Mouse (Mus musculus) bone marrow macrophage, adult 2 months (primary cell): Measurements from ENCODE around the gene Lcn6. TPM values are rescaled to one million over a fixed set of nuclear protein-coding genes. Genes with fewer than 3 reads are reported as not detected.
"Not testable (repeated sequence)": the region's sequence is repeated elsewhere in the genome, so short reads cannot be mapped to it uniquely, and the experiment has no call there.

Experiments used
- H3K27ac ChIP-seq: 2 replicates; pipeline ENCODE4 v1.5.1; 2012; ENCODE audit warnings: low read depth, low read length; ENCODE audit not compliant: insufficient read depth
- H3K4me1 ChIP-seq: 2 replicates; pipeline ENCODE4 v1.6.1; 2012; ENCODE audit warnings: low read length; ENCODE audit not compliant: control insufficient read depth, insufficient read depth
- H3K4me3 ChIP-seq: 2 replicates; pipeline ENCODE4 v1.5.1; 2012; ENCODE audit warnings: mild to moderate bottlenecking, low read length, moderate library complexity; ENCODE audit not compliant: insufficient read depth
- CTCF ChIP-seq: IDR thresholded peaks from 2 replicates; pipeline ENCODE4 v1.5.1; 2012; ENCODE audit warnings: low read depth, mild to moderate bottlenecking, low read length, moderate library complexity
- POLR2A ChIP-seq: IDR thresholded peaks from 2 replicates; pipeline ENCODE4 v1.6.1; 2012; ENCODE audit warnings: mild to moderate bottlenecking, low read depth, low read length, borderline replicate concordance
- polyA plus RNA-seq: library from polyadenylated mRNA; stranded (reverse); fragments of >200 nt; gene quantifications from 2 replicates; pipeline ENCODE4 v1.2.4, GENCODE M21; 2012; ENCODE audit not compliant: missing spikeins, insufficient read depth, insufficient read length

The Lcn6 gene
- polyA plus RNA-seq, 1 experiment, result not detected

- TF ChIP-seq CTCF, result no peak
- no peak for TF ChIP-seq POLR2A
- Histone ChIP-seq H3K4me3 (no peak overlapping the region), H3K4me1 (peaks cover 8% of the 10 kb centered on the region; the same call in 1 of the 2 replicates), H3K27ac (no peak overlapping the region)
Measured at GRCm38 (mm10) chr2:25660279-25660678, 16.3 kb upstream of the Lcn6 start.

- no peak overlapping the region for H3K4me3 ChIP-seq
- H3K27ac ChIP-seq, result no peak overlapping the region
- no peak for TF ChIP-seq POLR2A
- TF ChIP-seq CTCF, result no peak
- H3K4me1 ChIP-seq, result peaks cover 8% of the 10 kb centered on the region; the same call in 1 of the 2 replicates
Measured at GRCm38 (mm10) chr2:25661245-25661970, 15.2 kb upstream of the Lcn6 start.

DNA sequence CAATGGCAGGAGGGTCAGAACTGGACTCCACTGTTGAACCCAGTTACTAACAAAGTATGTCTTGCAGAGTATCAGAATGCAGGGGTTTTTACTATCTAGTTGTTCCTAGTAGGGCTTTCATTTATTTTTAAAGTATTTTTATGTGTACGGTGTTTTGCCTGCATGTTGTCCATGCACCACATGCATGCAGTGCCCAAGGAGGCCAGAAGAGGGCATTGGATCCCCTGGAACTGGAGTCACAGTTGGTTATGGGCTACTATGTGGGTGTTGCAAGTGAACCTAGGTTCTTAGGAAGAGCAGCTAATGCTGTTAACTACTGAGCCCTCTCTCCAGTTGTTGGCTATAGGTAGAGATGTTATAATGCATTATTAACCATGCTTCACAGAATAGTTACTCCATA, 13.1 kb upstream of the Lcn6 start:
- Histone ChIP-seq H3K4me1 (peaks cover 8% of the 10 kb centered on the region; the same call in 1 of the 2 replicates), H3K27ac (no peak overlapping the region), H3K4me3 (no peak overlapping the region)
- peak; percentile 49; the same call in 1 of the 2 replicates for TF ChIP-seq CTCF
- TF ChIP-seq POLR2A, result no peak

GRCm38 (mm10) chr2:25664125-25664524, 12.5 kb upstream of the Lcn6 start:
- no peak overlapping the region for H3K27ac ChIP-seq
- no peak overlapping the region for H3K4me3 ChIP-seq
- H3K4me1 ChIP-seq, result peaks cover 8% of the 10 kb centered on the region; the same call in 1 of the 2 replicates
- TF ChIP-seq CTCF (no peak), POLR2A (no peak)

- Histone ChIP-seq H3K4me3 (no peak overlapping the region), H3K4me1 (peaks cover 2% of the 10 kb centered on the region; the same call in 1 of the 2 replicates), H3K27ac (no peak overlapping the region)
- TF ChIP-seq CTCF, result no peak
- TF ChIP-seq POLR2A, result no peak
Measured at GRCm38 (mm10) chr2:25666516-25666915, 10.1 kb upstream of the Lcn6 start.

- TF ChIP-seq CTCF (no peak), POLR2A (no peak)
- Histone ChIP-seq H3K4me1 (no peaks in the 10 kb centered on the region), H3K27ac (no peak overlapping the region), H3K4me3 (no peak overlapping the region)
Measured at GRCm38 (mm10) chr2:25679559-25679958, 3.0 kb downstream of the Lcn6 start.

DNA sequence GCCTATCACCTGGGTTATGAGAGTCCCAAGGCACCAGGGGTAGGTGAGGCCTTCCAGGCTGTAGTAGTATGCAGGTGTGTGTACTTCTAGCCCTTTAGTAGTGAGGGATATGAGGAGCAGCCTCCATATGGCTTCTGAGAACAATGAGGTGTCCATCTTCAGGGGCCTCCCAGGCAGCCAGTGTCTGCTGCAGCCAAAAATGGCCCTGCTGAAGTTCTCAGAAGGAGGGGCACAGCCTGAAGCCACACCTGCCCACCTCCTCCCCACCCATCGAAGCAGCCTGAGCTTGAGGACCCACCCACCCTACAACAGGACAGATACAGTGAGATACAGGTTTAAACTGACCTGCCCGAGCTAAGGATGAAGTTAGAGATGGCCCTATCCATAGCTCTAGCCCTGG, 5.8 kb downstream of the Lcn6 start, which contains the start of gene Lcn10:
Gene Lcn10, plus strand, starts transcription at position 301 of the 400 bp plus-strand sequence.
- no peak within 1 kb of the TSS for H3K4me3 ChIP-seq
- no peaks in the 10 kb centered on the region for H3K4me1 ChIP-seq
- H3K27ac ChIP-seq, result no peak within 1 kb of the TSS
- TF ChIP-seq CTCF (no peak), POLR2A (no peak)

- H3K27ac ChIP-seq, result no peak overlapping the region
Measured at GRCm38 (mm10) chr2:25686941-25687340, 10.4 kb downstream of the Lcn6 start.

DNA sequence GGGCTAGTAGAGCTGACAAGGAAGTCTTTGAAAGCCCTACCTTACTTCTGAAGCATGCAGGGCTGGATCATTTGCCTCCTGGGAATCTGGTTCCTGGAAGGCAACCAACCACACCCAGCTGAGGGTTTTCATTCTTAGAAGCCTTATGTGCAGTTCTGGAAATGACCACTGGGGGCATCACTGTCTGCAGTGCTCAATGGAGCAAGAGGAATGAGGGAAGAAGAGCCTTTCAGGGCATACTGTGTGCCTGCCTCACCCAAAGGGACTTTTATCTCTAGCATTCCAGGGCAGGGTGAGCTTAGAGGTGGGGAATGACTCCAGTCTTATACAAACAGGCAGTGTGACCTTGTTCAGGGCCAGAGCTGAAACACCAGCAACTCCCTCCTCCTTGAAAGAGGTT, 18.0 kb downstream of the Lcn6 start:
- H3K27ac ChIP-seq, result no peak overlapping the region
- no peak overlapping the region for H3K4me3 ChIP-seq
- TF ChIP-seq POLR2A (no peak), CTCF (peak; percentile 31)

More at GRCm38 (mm10) chr2:25686941-25687340, 10.4 kb downstream of the Lcn6 start:
- H3K4me1 ChIP-seq, result no peaks in the 10 kb centered on the region
- TF ChIP-seq CTCF (no peak), POLR2A (no peak)
- H3K4me3 ChIP-seq, result no peak overlapping the region

DNA sequence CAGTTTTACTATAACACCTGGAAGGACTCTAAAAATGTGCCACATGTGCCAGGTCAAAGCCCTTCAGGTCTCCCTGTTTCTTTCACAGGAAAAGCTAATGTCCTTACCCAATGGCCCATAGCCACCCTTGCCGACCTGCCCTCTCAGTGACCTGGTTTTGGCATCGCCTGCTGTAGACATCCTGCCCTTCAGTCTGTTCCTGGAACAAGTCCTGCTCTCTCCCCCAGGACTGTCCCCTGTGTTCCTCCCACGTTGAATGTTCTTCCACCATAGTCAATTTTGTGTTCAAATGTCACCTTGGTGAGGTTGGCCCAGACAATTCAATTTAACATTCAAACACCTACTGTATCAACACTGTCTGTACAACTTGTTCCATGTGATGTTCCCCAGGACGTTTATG, 20.4 kb downstream of the Lcn6 start:
- TF ChIP-seq CTCF, result no peak
- no peaks in the 10 kb centered on the region for H3K4me1 ChIP-seq
- H3K4me3 ChIP-seq, result no peak overlapping the region
- no peak overlapping the region for H3K27ac ChIP-seq

More for the DNA sequence above, 18.0 kb downstream of the Lcn6 start:
- H3K4me1 ChIP-seq, result no peaks in the 10 kb centered on the region

GRCm38 (mm10) chr2:25698696-25699095, 22.1 kb downstream of the Lcn6 start:
- H3K27ac ChIP-seq, result no peak overlapping the region
- H3K4me1 ChIP-seq, result no peaks in the 10 kb centered on the region
- TF ChIP-seq POLR2A (no peak), CTCF (no peak)
- H3K4me3 ChIP-seq, result no peak overlapping the region

GRCm38 (mm10) chr2:25699743-25700142, 23.2 kb downstream of the Lcn6 start, which contains the start of gene Obp2a:
Gene Obp2a (plus strand): TSS chr2:25700043.
- not testable (repeated sequence) for H3K4me3 ChIP-seq, H3K27ac ChIP-seq, H3K4me1 ChIP-seq
